Mouse (Mus musculus) left cerebral cortex, postnatal 10 days (tissue): ENCODE data around the gene Wbp1l. TPM values are rescaled to one million over a fixed set of nuclear protein-coding genes. Genes with fewer than 3 reads are reported as not detected.

Source experiments
- DNase-seq, 2 experiments: peaks; one replicate each; pipeline ENCODE4 v3.0.0; 2021 to 2022; ENCODE audit warnings: low spot score in 2 of 2, mixed read lengths in 1 of 2; ENCODE audit errors: extremely low spot score in 1 of 2
- intact Hi-C: fragments of 180-260 bp; cut with DNase I; formaldehyde crosslinking; loops from one replicate; pipeline ENCODE4 v1.15.1; 2025
- total RNA-seq, 2 experiments: library from RNA; stranded (reverse); gene quantifications; 2 replicates each; pipeline ENCODE4 v1.2.3; 2021

The Wbp1l gene
- total RNA-seq, 2 experiments from 2014 or later = 35.2 to 41.7 TPM

GRCm38 (mm10) chr19:46623194-46623667 is 24.3 kb downstream of the Wbp1l start:
- intact Hi-C loops = no loop called here
- DNase-seq = no peak

GRCm38 (mm10) chr19:46623790-46624772 is 25.2 kb downstream of the Wbp1l start:
- intact Hi-C loops = no loop called here
- DNase-seq = peak in 1 of 2 experiments; percentile 51

GRCm38 (mm10) chr19:46625015-46625414 is 26.1 kb downstream of the Wbp1l start:
- intact Hi-C loops = no loop called here

GRCm38 (mm10) chr19:46625519-46625918 is 26.6 kb downstream of the Wbp1l start:
- no peak for DNase-seq
- intact Hi-C loops = no loop called here

More at GRCm38 (mm10) chr19:46625015-46625414, 26.1 kb downstream of the Wbp1l start:
- DNase-seq = no peak

GRCm38 (mm10) chr19:46628403-46628802 is 29.5 kb downstream of the Wbp1l start:
- intact Hi-C loops = no loop called here
- no peak for DNase-seq

GRCm38 (mm10) chr19:46629807-46630206 is 30.9 kb downstream of the Wbp1l start:
- DNase-seq = no peak
- intact Hi-C loops = no loop called here

GRCm38 (mm10) chr19:46631637-46632036 is 32.8 kb downstream of the Wbp1l start:
- DNase-seq = no peak
- intact Hi-C loops = no loop called here

GRCm38 (mm10) chr19:46635766-46636165 is 36.9 kb downstream of the Wbp1l start:
- intact Hi-C loops = no loop called here

GRCm38 (mm10) chr19:46637598-46637997 is 38.7 kb downstream of the Wbp1l start:
- no peak for DNase-seq
- intact Hi-C loops = no loop called here

More at GRCm38 (mm10) chr19:46635766-46636165, 36.9 kb downstream of the Wbp1l start:
- DNase-seq = no peak

GRCm38 (mm10) chr19:46639053-46639452 is 40.2 kb downstream of the Wbp1l start:
- DNase-seq = no peak
- intact Hi-C loops = no loop called here

- DNase-seq = no peak
- intact Hi-C loops = no loop called here
Observed at GRCm38 (mm10) chr19:46639496-46639895, 40.6 kb downstream of the Wbp1l start.

- no peak for DNase-seq
- intact Hi-C loops = loop anchor here (5.0 kb wide), 1 partner anchor 38 kb away; no protein-coding TSS in a partner anchor
Observed at GRCm38 (mm10) chr19:46640780-46641179, 41.9 kb downstream of the Wbp1l start.

GRCm38 (mm10) chr19:46641420-46642085 is 42.7 kb downstream of the Wbp1l start:
- intact Hi-C loops = loop anchor here (5.0 kb wide), 1 partner anchor 39 kb away; no protein-coding TSS in a partner anchor

GRCm38 (mm10) chr19:46642136-46642753 is 43.4 kb downstream of the Wbp1l start:
- intact Hi-C loops = loop anchor here (5.0 kb wide), 1 partner anchor 40 kb away; no protein-coding TSS in a partner anchor
- no peak for DNase-seq

More at GRCm38 (mm10) chr19:46641420-46642085, 42.7 kb downstream of the Wbp1l start:
- DNase-seq = peak in 1 of 2 experiments; percentile 78

GRCm38 (mm10) chr19:46643236-46643635 is 44.4 kb downstream of the Wbp1l start:
- no peak for DNase-seq
- intact Hi-C loops = loop anchor here (5.0 kb wide), 1 partner anchor 41 kb away; no protein-coding TSS in a partner anchor

- DNase-seq = no peak
- intact Hi-C loops = loop anchor here (5.0 kb wide), 1 partner anchor 42 kb away; no protein-coding TSS in a partner anchor
Observed at GRCm38 (mm10) chr19:46644343-46644792, 45.5 kb downstream of the Wbp1l start.

- intact Hi-C loops = loop anchor here (5.0 kb wide), 1 partner anchor 43 kb away; no protein-coding TSS in a partner anchor
- peak; percentile 40 to 68 for DNase-seq
Observed at GRCm38 (mm10) chr19:46644793-46645602, 46.1 kb downstream of the Wbp1l start.

GRCm38 (mm10) chr19:46646041-46646481 is 47.2 kb downstream of the Wbp1l start:
- no peak for DNase-seq
- intact Hi-C loops = no loop called here
